Mouse (Mus musculus) embryonic stem cell, embryonic (primary cell): ENCODE data around the gene Car9.

Source experiments
- CTCF ChIA-PET, 4 experiments: fragments of 300-600 bp in 2 of 4; fragments of 350-600 bp in 2 of 4; sonication (Branson Sonifier 250); formaldehyde crosslinking; loops; one replicate each; lab custom pipeline; 2022; ENCODE audit warnings: inconsistent platforms in 2 of 4; lab: Charles Lee
- POLR2A ChIA-PET, 4 experiments: fragments of 300-600 bp in 2 of 4; fragments of 350-600 bp in 2 of 4; sonication (Branson Sonifier 250); formaldehyde crosslinking; loops; one replicate each; lab custom pipeline; 2022; ENCODE audit warnings: antibody characterized with exemption in 4 of 4, inconsistent platforms in 1 of 4; lab: Charles Lee

Car9 gene

GRCm38 (mm10) chr4:43506074-43506473 lies 692 bp upstream of the Car9 start:
- ChIA-PET CTCF (interaction anchor here in 3 of 4 experiments (0.6 to 2.1 kb wide), 4 partner anchors 12 to 459 kb away, joined by 3 to 9 read pairs (median 4); no protein-coding TSS in a partner anchor), POLR2A (interaction anchor here in 3 of 4 experiments (0.6 to 3.4 kb wide), 7 partner anchors 13 to 98 kb away, joined by 3 to 18 read pairs (median 3); partner anchors contain the start of gene Tpm2 (in 1 of the 3))

- ChIA-PET POLR2A (interaction anchor here in 3 of 4 experiments (0.6 to 4.5 kb wide), 17 partner anchors 9 to 267 kb away, joined by 3 to 24 read pairs (median 4); partner anchors contain the start of genes Arhgef39 (in 3 of the 3), Ccdc107 (in 2 of the 3), Tpm2 (in 2 of the 3) and Creb3 (in 1 of the 3)), CTCF (interaction anchor here (0.6 to 2.2 kb wide), 17 partner anchors 9 to 202 kb away, joined by 3 to 13 read pairs (median 5); partner anchors contain the start of genes Arhgef39 (in 2 of the 4), Ccdc107 (in 1 of the 4) and Olfr71 (in 1 of the 4))
These were observed 1.3 kb downstream of the Car9 start for GRCm38 (mm10) chr4:43507938-43508665.

- CTCF ChIA-PET, result interaction anchor here in 3 of 4 experiments (0.5 to 2.2 kb wide), 13 partner anchors 10 to 60 kb away, joined by 3 to 13 read pairs (median 5); partner anchors contain the start of genes Arhgef39 (in 2 of the 3) and Ccdc107 (in 1 of the 3)
These were observed 1.9 kb downstream of the Car9 start for GRCm38 (mm10) chr4:43508666-43508997.

GRCm38 (mm10) chr4:43509109-43509508 lies 2.3 kb downstream of the Car9 start:
- ChIA-PET POLR2A (interaction anchor here in 3 of 4 experiments (0.8 to 4.5 kb wide), 14 partner anchors 10 to 167 kb away, joined by 3 to 24 read pairs (median 4); partner anchors contain the start of genes Arhgef39 (in 3 of the 3), Ccdc107 (in 2 of the 3), Tpm2 (in 2 of the 3) and Creb3 (in 1 of the 3)), CTCF (interaction anchor here in 3 of 4 experiments (0.5 to 2.2 kb wide), 11 partner anchors 10 to 60 kb away, joined by 3 to 13 read pairs (median 5); partner anchors contain the start of genes Arhgef39 (in 2 of the 3) and Ccdc107 (in 1 of the 3))

More at GRCm38 (mm10) chr4:43508666-43508997, 1.9 kb downstream of the Car9 start:
- POLR2A ChIA-PET, result interaction anchor here in 3 of 4 experiments (0.6 to 4.5 kb wide), 16 partner anchors 9 to 267 kb away, joined by 3 to 24 read pairs (median 4); partner anchors contain the start of genes Arhgef39 (in 3 of the 3), Ccdc107 (in 2 of the 3), Tpm2 (in 2 of the 3) and Creb3 (in 1 of the 3)

- POLR2A ChIA-PET, result interaction anchor here (0.6 to 4.5 kb wide), 11 partner anchors 8 to 1539 kb away, joined by 3 to 24 read pairs (median 4); partner anchors contain the start of gene Arhgef39 (in 2 of the 4)
These were observed 5.1 kb downstream of the Car9 start for GRCm38 (mm10) chr4:43511675-43512454.

GRCm38 (mm10) chr4:43512653-43513052 lies 5.9 kb downstream of the Car9 start:
- CTCF ChIA-PET, result interaction anchor here (0.6 to 1.4 kb wide), 5 partner anchors 15 to 248 kb away, joined by 3 to 4 read pairs (median 3); no protein-coding TSS in a partner anchor

More at GRCm38 (mm10) chr4:43511675-43512454, 5.1 kb downstream of the Car9 start:
- CTCF ChIA-PET, result interaction anchor here in 3 of 4 experiments (0.6 to 1.5 kb wide), 4 partner anchors 13 to 33 kb away, joined by 3 to 5 read pairs (median 4); partner anchors contain the start of gene Arhgef39 (in 1 of the 3)

GRCm38 (mm10) chr4:43513300-43513699 lies 6.5 kb downstream of the Car9 start:
- ChIA-PET CTCF (interaction anchor here in 3 of 4 experiments (0.8 to 1.4 kb wide), 4 partner anchors 15 to 247 kb away, joined by 3 to 4 read pairs (median 3); no protein-coding TSS in a partner anchor), POLR2A (interaction anchor here in 2 of 4 experiments (0.9 to 1.5 kb wide), 4 partner anchors 8 to 49 kb away, joined by 3 to 5 read pairs (median 3); partner anchors contain the start of genes Arhgef39 (in 1 of the 2), Creb3 (in 1 of the 2) and Tln1 (in 1 of the 2))

More at GRCm38 (mm10) chr4:43512653-43513052, 5.9 kb downstream of the Car9 start:
- POLR2A ChIA-PET, result interaction anchor here in 3 of 4 experiments (0.6 to 1.5 kb wide), 6 partner anchors 8 to 660 kb away, joined by 3 to 5 read pairs (median 4); partner anchors contain the start of genes Arhgef39 (in 1 of the 3), Creb3 (in 1 of the 3) and Tln1 (in 1 of the 3)

- CTCF ChIA-PET, result interaction anchor here in 3 of 4 experiments (0.6 to 1.4 kb wide), 5 partner anchors 14 to 246 kb away, joined by 3 to 4 read pairs (median 3); no protein-coding TSS in a partner anchor
- POLR2A ChIA-PET, result interaction anchor here in 2 of 4 experiments (0.9 to 1.5 kb wide), 3 partner anchors 9 to 49 kb away, joined by 3 read pairs; partner anchors contain the start of genes Arhgef39 (in 1 of the 2), Creb3 (in 1 of the 2) and Tln1 (in 1 of the 2)
These were observed 7.0 kb downstream of the Car9 start for GRCm38 (mm10) chr4:43513791-43514190.

GRCm38 (mm10) chr4:43515764-43516708 lies 9.3 kb downstream of the Car9 start:
- ChIA-PET POLR2A (interaction anchor here in 1 of 4 experiments (1.7 kb wide), 1 partner anchor 17 kb away, joined by 6 read pairs; no protein-coding TSS in a partner anchor), CTCF (interaction anchor here in 2 of 4 experiments (0.6 to 1.4 kb wide), 2 partner anchors 17 to 37 kb away, joined by 3 to 5 read pairs; partner anchors contain the start of gene Arhgef39 (in 1 of the 2))

GRCm38 (mm10) chr4:43519551-43519950 lies 12.8 kb downstream of the Car9 start:
- ChIA-PET POLR2A (interaction anchor here in 3 of 4 experiments (0.5 to 3.5 kb wide), 22 partner anchors 8 to 153 kb away, joined by 3 to 18 read pairs (median 5); partner anchors contain the start of genes Arhgef39 (in 3 of the 3), Car9 (in 2 of the 3), Creb3 (in 2 of the 3) and Tln1 (in 2 of the 3)), CTCF (interaction anchor here (0.5 to 3.1 kb wide), 21 partner anchors 8 to 462 kb away, joined by 3 to 25 read pairs (median 4); partner anchors contain the start of genes Arhgef39 (in 1 of the 4) and Car9 (in 1 of the 4))

GRCm38 (mm10) chr4:43519956-43520355 lies 13.2 kb downstream of the Car9 start:
- ChIA-PET POLR2A (interaction anchor here in 3 of 4 experiments (0.5 to 3.5 kb wide), 22 partner anchors 8 to 509 kb away, joined by 3 to 18 read pairs (median 5); partner anchors contain the start of genes Arhgef39 (in 3 of the 3), Car9 (in 2 of the 3), Creb3 (in 2 of the 3) and Tln1 (in 2 of the 3)), CTCF (interaction anchor here (0.6 to 3.1 kb wide), 15 partner anchors 8 to 152 kb away, joined by 3 to 25 read pairs (median 5); partner anchors contain the start of gene Arhgef39 (in 1 of the 4))

- ChIA-PET POLR2A (interaction anchor here (0.5 to 1.9 kb wide), 15 partner anchors 9 to 467 kb away, joined by 3 to 8 read pairs (median 4); partner anchors contain the start of genes Arhgef39 (in 3 of the 4), Creb3 (in 2 of the 4), Tln1 (in 2 of the 4) and Ccdc107 (in 1 of the 4)), CTCF (interaction anchor here (0.5 to 2.1 kb wide), 89 partner anchors 8 to 629 kb away, joined by 3 to 31 read pairs (median 4); partner anchors contain the start of genes Arhgef39 (in 4 of the 4), Gba2 (in 3 of the 4), Rgp1 (in 3 of the 4) and Creb3 (in 2 of the 4))
These were observed 21.1 kb downstream of the Car9 start for GRCm38 (mm10) chr4:43527880-43528279.

GRCm38 (mm10) chr4:43528487-43528886 lies 21.7 kb downstream of the Car9 start:
- POLR2A ChIA-PET, result interaction anchor here (0.9 to 1.9 kb wide), 11 partner anchors 9 to 467 kb away, joined by 3 to 8 read pairs (median 4); partner anchors contain the start of genes Arhgef39 (in 3 of the 4), Ccdc107 (in 1 of the 4), Creb3 (in 1 of the 4) and Tln1 (in 1 of the 4)
- CTCF ChIA-PET, result interaction anchor here (0.6 to 2.1 kb wide), 44 partner anchors 9 to 528 kb away, joined by 3 to 31 read pairs (median 5); partner anchors contain the start of genes Arhgef39 (in 4 of the 4), Creb3 (in 2 of the 4), Tln1 (in 2 of the 4) and Ccdc107 (in 1 of the 4)

GRCm38 (mm10) chr4:43530081-43530501 lies 23.3 kb downstream of the Car9 start:
- POLR2A ChIA-PET, result interaction anchor here in 3 of 4 experiments (0.5 to 3.2 kb wide), 16 partner anchors 11 to 552 kb away, joined by 3 to 10 read pairs (median 4); partner anchors contain the start of genes Creb3 (in 2 of the 3), Tln1 (in 2 of the 3), Arhgef39 (in 1 of the 3) and Ccdc107 (in 1 of the 3)
- CTCF ChIA-PET, result interaction anchor here (0.6 to 2.4 kb wide), 66 partner anchors 8 to 471 kb away, joined by 3 to 12 read pairs (median 4); partner anchors contain the start of genes Tln1 (in 4 of the 4), Arhgef39 (in 3 of the 4), Creb3 (in 3 of the 4) and Gba2 (in 3 of the 4)
